Mouse (Mus musculus): ENCODE data around the gene Uck1. TPM values are rescaled to one million over a fixed set of nuclear protein-coding genes. Genes with fewer than 3 reads are reported as not detected.

Gene Uck1
- total and polyA plus RNA-seq, 2 experiments from 2014 or later, result 90.8 to 138 TPM

DNA sequence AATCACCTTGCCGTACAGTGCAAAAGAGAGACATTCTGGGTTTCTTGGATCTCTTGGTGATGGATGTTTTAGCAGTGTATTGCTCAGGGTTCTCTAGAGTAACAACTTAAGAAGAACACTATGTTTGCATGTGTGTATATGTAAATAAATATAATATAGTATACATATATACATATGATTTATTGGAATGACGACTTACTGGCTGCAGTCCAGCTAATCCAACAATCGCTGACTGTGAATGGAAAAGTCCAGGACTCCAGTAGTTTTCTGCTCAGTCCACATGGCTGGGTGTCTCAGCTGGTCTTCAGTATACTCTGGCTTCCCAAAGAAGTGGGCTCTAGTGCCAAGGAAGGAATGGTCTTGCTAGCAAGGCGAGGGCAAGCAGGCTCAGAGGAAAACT is 22.4 kb downstream of the Uck1 start:
- peak overlapping the region; percentile 70 for H3K4me3 ChIP-seq (ENCODE audit: low read length)
- no peak for TF ChIP-seq CTCF (IDR thresholded peaks at IDR 0.05; ENCODE audit: low read depth)
- H3K4me1 ChIP-seq (ENCODE audit: insufficient read depth, low read length), result peaks cover 6% of the 10 kb centered on the region
- H3K36me3 ChIP-seq (ENCODE audit: insufficient read depth, low read length), result peaks cover 22% of the 10 kb centered on the region
- DNase-seq (ENCODE audit: low spot score), result no peak
- H3K27ac ChIP-seq, result 0 out of 2 replicates have a peak overlapping the region, but pooled peaks have one; percentile 85
- H3K27me3 ChIP-seq (ENCODE audit: insufficient read depth, low read length), result no peaks in the 10 kb centered on the region
- peak overlapping the region; percentile 91 for H3K4me2 ChIP-seq (ENCODE audit: low read depth, low read length)
- 38% methylated on average over 4 of the region's 4 CpGs for WGBS
- no peaks in the 10 kb centered on the region for H3K9me3 ChIP-seq (ENCODE audit: low read length)
- H3K9ac ChIP-seq (replicated peaks; ENCODE audit: low read length), result peak overlapping the region; percentile 69; the same call in 1 of the 2 replicates
- no peak for ATAC-seq

DNA sequence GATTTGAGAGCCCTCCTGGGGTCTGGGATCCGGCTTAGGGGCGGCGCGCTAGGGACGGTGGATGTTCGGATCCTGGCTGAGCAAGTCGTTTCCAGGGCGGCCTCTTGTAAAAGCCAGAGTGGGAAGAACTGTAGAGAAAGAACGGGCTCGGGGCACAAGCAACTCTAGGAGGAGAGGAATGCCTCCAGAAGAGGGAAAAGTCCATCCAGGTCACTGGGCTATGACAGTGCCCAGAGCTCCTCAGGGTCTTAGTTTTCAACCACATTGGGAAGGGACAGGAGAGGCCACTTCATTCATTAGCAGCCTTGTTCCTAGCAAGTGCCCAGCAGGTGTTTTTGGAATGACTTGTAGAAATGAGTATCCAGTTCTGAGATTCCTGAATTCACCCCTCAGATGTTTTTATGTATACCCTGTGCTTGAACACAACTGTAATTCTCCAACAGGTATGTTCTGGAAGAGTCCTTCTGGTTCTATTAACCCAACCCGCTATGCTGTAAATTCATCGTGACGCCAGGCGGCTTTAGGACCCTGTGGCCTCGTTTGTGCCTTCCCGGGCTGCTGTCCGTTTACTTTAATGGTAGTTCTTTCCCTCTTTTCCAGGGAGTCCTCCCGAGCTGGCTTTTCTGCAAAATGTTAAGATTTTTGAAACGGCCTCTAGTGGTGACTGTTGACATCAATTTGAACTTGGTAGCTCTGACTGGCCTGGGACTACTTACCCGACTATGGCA is 23.0 kb downstream of the Uck1 start:
- peak overlapping the region; percentile 69 for H3K9ac ChIP-seq (replicated peaks; ENCODE audit: low read length)
- ATAC-seq, result peak; percentile 59
- peaks cover 28% of the 10 kb centered on the region for H3K36me3 ChIP-seq (ENCODE audit: insufficient read depth, low read length)
- DNase-seq (ENCODE audit: low spot score), result peak; percentile 84
- no peaks in the 10 kb centered on the region for H3K9me3 ChIP-seq (ENCODE audit: low read length)
- H3K27me3 ChIP-seq (ENCODE audit: insufficient read depth, low read length), result no peaks in the 10 kb centered on the region
- H3K4me2 ChIP-seq (ENCODE audit: low read depth, low read length), result peak overlapping the region; percentile 91
- peak overlapping the region; percentile 85 for H3K27ac ChIP-seq
- H3K4me3 ChIP-seq (ENCODE audit: low read length), result peak overlapping the region; percentile 70
- H3K4me1 ChIP-seq (ENCODE audit: insufficient read depth, low read length), result peaks cover 6% of the 10 kb centered on the region
- TF ChIP-seq CTCF (IDR thresholded peaks at IDR 0.05; ENCODE audit: low read depth), result peak; percentile 63
- WGBS, result under 1% methylated on average over 20 of the region's 20 CpGs

DNA sequence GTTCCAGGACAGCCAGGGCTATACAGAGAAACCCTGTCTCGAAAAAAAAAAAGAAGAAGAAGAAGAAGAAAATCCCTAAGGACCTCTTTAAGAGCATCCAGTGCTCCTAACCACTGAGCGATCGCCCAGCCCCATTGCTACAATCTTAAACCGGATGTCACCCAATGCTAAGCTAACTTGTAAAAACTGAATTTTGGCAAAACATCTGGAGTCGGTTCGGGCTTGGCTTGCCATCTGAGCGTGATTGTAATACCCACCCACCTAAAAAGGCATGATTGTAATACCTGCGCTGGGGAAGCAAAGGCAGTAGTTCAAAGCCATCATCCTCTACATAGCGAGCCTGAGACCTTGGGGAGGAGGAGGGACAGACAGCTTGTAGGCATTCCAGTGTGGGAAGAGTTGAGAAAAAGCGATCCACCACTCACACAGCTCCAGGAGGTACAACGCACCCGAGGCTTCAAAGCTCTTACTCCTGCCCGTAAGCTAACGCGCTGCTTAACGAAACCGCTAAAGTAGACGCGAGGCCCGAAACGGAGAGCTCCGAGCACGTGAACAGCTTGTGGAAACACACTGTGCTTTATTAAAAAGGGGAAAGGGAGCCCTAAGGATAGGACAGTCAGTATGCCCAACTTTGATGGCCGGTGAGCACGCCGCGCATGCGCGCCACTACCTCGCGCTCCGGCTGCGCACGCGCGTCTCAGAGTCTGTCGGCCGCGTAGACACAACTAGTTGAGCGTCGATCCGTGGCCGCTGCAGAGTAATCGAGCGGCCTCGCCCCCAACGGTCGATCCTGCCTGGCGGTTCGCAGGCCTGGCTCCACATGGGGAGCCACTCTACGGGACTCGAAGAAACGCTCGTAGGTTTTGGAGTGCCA is 23.8 kb downstream of the Uck1 start, which contains the start of gene Pomt1:
Gene Pomt1, plus strand, starts transcription at position 705 of the 874 bp plus-strand sequence.
- DNase-seq (ENCODE audit: low spot score) (peak; percentile 98), ATAC-seq (peak; percentile 91)
- peak within 1 kb of the TSS; percentile 70 for H3K4me3 ChIP-seq (ENCODE audit: low read length)
- TF ChIP-seq CTCF (IDR thresholded peaks at IDR 0.05; ENCODE audit: low read depth), result no peak
- peak within 1 kb of the TSS; percentile 85 for H3K27ac ChIP-seq
- H3K9me3 ChIP-seq (ENCODE audit: low read length), result no peaks in the 10 kb centered on the region
- peak within 1 kb of the TSS; percentile 91 for H3K4me2 ChIP-seq (ENCODE audit: low read depth, low read length)
- H3K9ac ChIP-seq (replicated peaks; ENCODE audit: low read length), result peak within 1 kb of the TSS; percentile 69
- H3K4me1 ChIP-seq (ENCODE audit: insufficient read depth, low read length), result peaks cover 6% of the 10 kb centered on the region
- WGBS, result under 1% methylated on average over 54 of the region's 54 CpGs
- no peaks in the 10 kb centered on the region for H3K27me3 ChIP-seq (ENCODE audit: insufficient read depth, low read length)
- H3K36me3 ChIP-seq (ENCODE audit: insufficient read depth, low read length), result peaks cover 36% of the 10 kb centered on the region

DNA sequence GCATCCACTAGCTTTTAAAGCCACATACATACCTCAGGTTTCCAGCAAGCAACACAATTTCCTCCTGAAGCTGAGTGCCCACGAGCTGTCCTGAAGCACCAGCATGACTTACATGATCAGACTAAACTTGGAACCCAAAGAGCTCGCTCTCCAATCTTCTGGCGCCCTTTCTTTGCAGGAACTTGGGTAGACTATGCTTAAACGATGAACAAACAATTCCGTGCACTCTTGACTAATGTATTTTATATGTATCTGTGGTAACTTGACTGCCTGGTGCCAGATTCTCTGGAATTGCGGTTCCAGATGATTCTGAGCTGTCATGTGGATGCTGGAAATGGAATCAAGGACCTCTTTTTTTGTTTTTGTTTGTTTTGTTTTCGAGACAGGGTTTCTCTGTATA is 24.5 kb downstream of the Uck1 start:
- WGBS, result 30% methylated on average over 7 of the region's 7 CpGs
- TF ChIP-seq CTCF (IDR thresholded peaks at IDR 0.05; ENCODE audit: low read depth), result no peak
- peak overlapping the region; percentile 91 for H3K4me2 ChIP-seq (ENCODE audit: low read depth, low read length)
- DNase-seq (ENCODE audit: low spot score), result no peak
- peak overlapping the region; percentile 70 for H3K4me3 ChIP-seq (ENCODE audit: low read length)
- H3K36me3 ChIP-seq (ENCODE audit: insufficient read depth, low read length), result peaks cover 43% of the 10 kb centered on the region
- no peaks in the 10 kb centered on the region for H3K9me3 ChIP-seq (ENCODE audit: low read length)
- H3K9ac ChIP-seq (replicated peaks; ENCODE audit: low read length), result peak overlapping the region; percentile 69; the same call in 1 of the 2 replicates
- peaks cover 6% of the 10 kb centered on the region for H3K4me1 ChIP-seq (ENCODE audit: insufficient read depth, low read length)
- H3K27ac ChIP-seq, result peak overlapping the region; percentile 85; the same call in 1 of the 2 replicates
- no peaks in the 10 kb centered on the region for H3K27me3 ChIP-seq (ENCODE audit: insufficient read depth, low read length)
- no peak for ATAC-seq

GRCm38 (mm10) chr2:32222057-32222456 is 37.9 kb downstream of the Uck1 start:
- WGBS, result 86% methylated on average over 10 of the region's 10 CpGs
- ATAC-seq (no peak), DNase-seq (ENCODE audit: low spot score) (no peak)
- Histone ChIP-seq H3K27ac (no peak overlapping the region), H3K27me3 (ENCODE audit: insufficient read depth, low read length) (no peaks in the 10 kb centered on the region), H3K9me3 (ENCODE audit: low read length) (no peaks in the 10 kb centered on the region), H3K4me3 (ENCODE audit: low read length) (no peak overlapping the region), H3K9ac (replicated peaks; ENCODE audit: low read length) (no peak overlapping the region), H3K4me2 (ENCODE audit: low read depth, low read length) (no peak overlapping the region), H3K36me3 (ENCODE audit: insufficient read depth, low read length) (peaks cover 95% of the 10 kb centered on the region), H3K4me1 (ENCODE audit: insufficient read depth, low read length) (no peaks in the 10 kb centered on the region)
- TF ChIP-seq CTCF (IDR thresholded peaks at IDR 0.05; ENCODE audit: low read depth), result no peak

- Histone ChIP-seq H3K9me3 (ENCODE audit: low read length) (no peaks in the 10 kb centered on the region), H3K27me3 (ENCODE audit: insufficient read depth, low read length) (no peaks in the 10 kb centered on the region), H3K4me1 (ENCODE audit: insufficient read depth, low read length) (no peaks in the 10 kb centered on the region), H3K9ac (replicated peaks; ENCODE audit: low read length) (no peak overlapping the region), H3K4me2 (ENCODE audit: low read depth, low read length) (no peak overlapping the region), H3K36me3 (ENCODE audit: insufficient read depth, low read length) (peaks cover 100% of the 10 kb centered on the region), H3K4me3 (ENCODE audit: low read length) (no peak overlapping the region), H3K27ac (no peak overlapping the region)
- 80% methylated on average over 7 of the region's 7 CpGs for WGBS
- no peak for ATAC-seq
- no peak for TF ChIP-seq CTCF (IDR thresholded peaks at IDR 0.05; ENCODE audit: low read depth)
- DNase-seq (ENCODE audit: low spot score), result no peak
These were observed 38.4 kb downstream of the Uck1 start for GRCm38 (mm10) chr2:32221577-32221976.

All from hindbrain, postnatal 0 days (tissue).